Mouse (Mus musculus): Measurements from ENCODE around the gene Cpd.
A peak's percentile ranks its signal among the peaks of the same experiment; 100 is the strongest.

Cpd gene

DNA sequence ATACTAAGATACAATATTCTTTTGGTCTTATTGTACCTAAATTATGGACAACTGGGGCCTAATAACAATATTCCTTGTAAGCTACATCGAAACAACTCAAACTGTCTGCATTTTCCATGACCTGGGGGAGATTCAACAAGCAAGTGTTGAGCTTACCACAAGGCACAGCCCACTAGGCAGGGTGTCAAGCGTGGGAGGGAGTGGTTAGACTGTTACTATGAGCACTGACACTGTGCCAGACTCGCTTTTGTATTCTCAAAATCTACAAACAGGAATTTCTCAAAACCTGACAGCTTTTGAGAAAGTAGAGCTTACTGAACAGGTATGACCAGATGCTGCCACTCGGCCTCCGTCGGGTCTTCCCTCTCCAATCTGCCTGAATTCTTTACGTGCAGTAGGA lies 55.5 kb downstream of the Cpd start:
- DNase-seq (ENCODE audit: low spot score in 2 of 2): no peak

DNA sequence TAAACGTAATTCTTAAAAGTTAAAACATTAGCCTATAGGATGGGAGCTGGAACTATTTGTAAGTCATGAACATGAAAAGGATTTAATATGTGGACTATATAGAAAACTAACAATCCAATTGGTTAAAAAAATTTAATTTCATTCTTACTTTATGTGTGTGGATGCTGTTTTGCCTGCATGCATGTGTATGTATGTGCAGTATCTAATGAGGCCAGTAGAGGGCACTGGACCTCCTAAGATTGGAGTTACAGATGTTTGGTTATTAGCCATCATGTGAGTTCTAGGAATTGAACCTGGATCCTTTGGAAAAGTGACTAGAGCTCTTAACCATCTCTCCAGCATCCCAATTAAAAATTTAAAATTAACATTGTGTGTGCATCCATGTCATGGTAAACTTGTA lies 57.6 kb downstream of the Cpd start:
- DNase-seq (ENCODE audit: low spot score in 2 of 2): peak; percentile 10 to 36

DNA sequence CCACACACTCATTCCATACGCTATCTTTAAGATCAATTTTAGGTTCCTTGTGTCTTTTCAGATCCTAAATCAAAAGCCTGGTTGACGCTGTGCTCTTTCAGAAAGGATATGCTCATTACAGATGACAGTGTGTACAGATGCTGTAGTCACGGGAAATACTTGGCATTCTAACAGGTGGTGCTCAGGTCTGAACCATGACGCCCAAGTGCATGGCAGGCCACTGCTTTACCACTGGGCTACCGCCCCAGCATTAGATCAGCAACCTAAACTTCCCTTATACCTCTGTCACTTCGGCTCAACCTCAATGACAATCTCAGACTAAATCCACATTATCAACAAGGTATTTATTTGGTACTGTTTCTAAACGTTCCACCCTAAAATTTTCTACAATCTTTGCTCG lies 71.3 kb downstream of the Cpd start:
- no peak for DNase-seq (ENCODE audit: low spot score in 2 of 2)

DNA sequence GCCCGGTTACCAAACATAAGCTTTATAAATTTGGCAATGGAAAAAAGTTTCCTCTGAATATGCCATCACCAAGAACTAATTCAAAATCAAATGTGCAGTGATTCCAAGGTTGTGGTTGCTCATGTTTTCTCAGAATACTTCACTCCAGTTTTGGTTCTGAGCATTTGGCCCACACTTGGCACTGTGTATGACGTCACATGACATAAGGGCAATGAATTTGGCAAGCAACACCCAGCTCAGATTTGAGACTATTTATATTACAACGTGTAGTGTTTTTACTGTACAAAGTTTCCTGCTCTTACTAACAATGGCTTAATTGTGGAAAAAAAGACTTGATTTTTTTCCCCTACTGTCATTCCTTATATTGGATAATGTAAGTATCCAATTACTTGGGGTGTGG lies 73.0 kb downstream of the Cpd start:
- DNase-seq (ENCODE audit: low spot score in 2 of 2): no peak

DNA sequence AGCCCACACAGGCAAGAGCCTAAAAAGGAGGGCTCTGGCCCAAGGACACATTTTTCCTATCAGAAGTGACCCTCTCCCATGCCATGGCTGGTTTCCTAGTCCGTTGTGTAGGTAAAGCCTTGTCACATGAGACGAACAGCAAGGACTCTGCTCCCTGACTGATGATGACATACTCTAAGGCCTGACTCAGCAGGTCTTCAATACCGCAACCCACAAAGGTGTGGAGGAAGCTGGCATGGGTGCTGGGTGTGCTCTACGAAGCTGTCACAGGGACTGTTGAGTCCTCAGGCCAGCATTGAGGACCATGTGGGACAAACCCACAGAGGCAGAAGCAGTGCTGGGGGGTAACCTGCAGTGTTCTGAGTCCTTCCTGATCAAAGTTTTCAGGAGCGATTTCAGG lies 76.3 kb downstream of the Cpd start:
- no peak for DNase-seq (ENCODE audit: low spot score in 2 of 2)

DNA sequence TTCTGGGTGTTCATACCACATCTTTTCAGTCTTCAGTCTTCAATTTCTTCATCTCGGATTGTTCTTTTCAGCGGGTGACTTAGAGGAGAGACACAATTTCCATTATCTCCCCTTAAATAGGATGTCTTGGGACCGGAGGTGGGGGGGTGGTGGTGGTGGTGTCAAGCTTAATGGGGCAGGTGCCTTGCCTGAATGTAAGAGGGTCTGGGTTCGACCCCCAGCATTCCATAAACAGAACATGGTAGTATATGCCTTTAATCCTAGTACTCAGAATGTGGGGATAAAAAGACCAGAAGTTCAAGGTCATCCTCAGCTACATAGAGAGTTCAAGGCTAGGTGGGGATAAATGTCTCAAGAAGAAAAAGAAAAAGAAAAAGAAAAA lies 83.1 kb downstream of the Cpd start:
- DNase-seq (ENCODE audit: low spot score in 2 of 2): no peak

DNA sequence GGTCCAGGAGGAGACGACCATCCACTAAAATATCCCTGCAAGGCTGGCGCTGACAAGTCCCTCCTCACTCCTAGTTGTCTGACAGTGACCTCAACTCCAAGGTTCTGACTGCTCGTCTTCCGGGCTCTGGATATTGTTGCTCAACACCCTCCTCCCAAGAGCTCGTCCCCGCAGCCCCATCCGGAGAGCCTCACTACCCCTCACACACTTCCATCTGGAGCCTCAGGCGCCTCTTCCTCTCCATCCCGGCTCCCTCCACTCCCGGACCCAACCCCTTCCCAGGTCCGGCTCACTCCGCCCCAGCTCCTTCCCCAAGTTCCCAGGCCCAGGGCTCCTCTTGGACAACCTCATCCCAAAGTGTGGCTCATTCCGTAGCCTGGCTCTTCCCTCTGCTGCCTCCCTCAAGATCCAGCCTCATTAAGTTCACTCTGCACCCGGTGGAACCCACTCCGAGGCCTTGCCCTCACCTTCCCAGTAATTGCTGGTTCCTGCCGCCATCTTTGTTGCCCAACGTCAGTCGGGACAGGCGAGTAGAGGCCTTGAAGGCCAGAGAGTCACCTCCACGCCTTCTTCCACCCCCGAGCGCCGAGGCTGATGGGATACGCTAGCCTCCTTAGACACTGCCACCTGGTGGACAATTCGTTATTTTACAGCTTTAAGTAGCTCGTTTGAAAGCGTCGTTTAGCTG lies 83.6 kb downstream of the Cpd start, which contains the start of gene Gosr1:
Gene Gosr1 (minus strand): TSS at position 527 of the 688 bp plus-strand sequence.
- DNase-seq (ENCODE audit: low spot score in 2 of 2): peak; percentile 92 to 93

DNA sequence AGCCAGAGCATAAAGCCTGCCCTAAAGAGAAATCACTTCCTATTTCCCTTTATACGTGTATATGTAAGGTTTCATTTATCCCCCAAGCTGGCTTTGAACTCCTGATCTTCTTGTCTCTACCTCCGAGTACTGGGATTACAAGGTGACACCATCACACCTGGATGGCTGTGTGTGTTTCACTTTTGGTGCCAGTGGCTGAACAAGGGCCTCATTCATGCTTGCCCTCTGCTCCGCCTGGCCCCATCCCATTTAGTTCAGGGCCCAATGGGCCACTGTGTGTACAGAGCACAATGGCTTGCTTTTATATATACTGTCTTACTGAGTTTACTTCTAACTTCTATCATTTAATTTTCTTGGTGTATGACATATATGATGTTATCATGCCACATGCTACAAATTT lies 94.5 kb downstream of the Cpd start:
- no peak for DNase-seq (ENCODE audit: low spot score in 2 of 2)

DNA sequence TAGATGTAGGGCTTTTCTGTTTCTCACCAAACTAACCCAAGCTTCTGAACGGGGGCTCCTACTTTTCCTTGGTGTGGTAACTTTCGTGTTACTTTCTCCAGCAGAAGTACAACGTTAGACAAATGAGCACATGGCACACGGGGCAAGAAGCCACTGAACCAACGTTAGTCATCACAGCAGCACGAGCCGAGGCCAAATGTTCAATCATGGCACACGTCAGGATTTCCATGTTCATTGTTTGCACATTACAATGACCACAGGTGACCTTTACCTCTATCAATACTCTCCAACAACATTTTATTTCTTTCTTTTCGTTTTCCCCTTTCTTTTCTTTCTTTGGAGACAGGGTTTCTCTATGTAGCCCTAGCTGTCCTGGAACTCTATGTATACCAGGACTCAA lies 98.0 kb downstream of the Cpd start:
- DNase-seq (ENCODE audit: low spot score in 2 of 2): no peak

DNA sequence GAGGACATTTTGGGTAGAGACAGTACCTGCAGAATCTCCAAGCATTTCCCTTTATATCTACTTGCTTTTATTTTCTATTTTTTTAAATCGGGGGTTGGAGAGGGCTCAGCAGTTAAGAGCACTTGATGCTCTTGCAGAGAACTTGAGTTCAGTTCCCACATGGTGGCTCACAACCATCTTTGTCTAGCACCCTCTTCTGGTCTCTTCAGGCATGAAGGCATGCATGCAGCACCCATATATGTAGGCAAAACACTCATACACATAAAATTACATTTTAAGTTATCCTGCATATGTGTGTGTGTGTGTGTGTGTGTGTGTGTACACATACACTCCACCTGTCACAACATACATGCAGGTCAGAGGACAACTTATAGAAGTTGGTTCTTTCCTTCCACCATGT lies 100.9 kb downstream of the Cpd start:
- no peak for DNase-seq (ENCODE audit: low spot score in 2 of 2)

DNA sequence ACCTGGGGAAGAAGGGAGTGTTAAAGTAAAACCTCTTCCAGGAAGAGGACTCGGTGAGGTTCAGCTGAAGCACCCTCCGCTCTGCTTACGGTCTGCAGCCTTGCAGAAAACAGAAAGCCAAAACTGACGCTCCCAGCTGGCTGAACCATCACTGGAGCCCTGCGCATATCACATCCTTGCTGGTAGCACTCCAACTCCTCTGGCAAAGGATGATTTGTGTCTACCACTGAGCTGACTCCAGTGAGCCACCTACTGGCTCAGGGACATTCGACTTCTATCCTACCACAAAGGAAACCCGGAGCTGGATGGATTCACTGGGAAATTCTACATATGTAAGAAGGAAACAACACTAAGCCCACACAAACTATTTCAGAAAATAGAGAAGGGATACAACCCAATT lies 102.3 kb downstream of the Cpd start:
- DNase-seq (ENCODE audit: low spot score in 2 of 2): no peak

DNA sequence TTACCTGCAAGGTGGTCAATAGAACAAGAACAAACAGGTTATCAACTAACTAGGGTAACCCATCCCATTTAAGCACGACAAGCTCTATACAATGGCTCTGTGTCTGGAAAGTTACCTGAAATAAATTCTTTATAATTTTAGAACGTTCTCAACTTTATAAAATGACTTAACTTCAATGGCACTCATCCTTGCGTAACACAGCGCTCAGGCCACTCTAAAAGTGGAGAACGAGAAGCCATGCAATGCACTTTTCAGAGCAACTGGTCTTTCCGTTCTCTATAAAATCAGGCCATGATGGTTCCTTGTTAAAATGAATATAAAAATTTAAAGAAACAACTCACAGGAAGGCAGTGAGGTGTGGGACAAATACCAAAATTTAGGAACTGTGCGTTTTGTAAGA lies 104.3 kb downstream of the Cpd start:
- DNase-seq (ENCODE audit: low spot score in 2 of 2): no peak

DNA sequence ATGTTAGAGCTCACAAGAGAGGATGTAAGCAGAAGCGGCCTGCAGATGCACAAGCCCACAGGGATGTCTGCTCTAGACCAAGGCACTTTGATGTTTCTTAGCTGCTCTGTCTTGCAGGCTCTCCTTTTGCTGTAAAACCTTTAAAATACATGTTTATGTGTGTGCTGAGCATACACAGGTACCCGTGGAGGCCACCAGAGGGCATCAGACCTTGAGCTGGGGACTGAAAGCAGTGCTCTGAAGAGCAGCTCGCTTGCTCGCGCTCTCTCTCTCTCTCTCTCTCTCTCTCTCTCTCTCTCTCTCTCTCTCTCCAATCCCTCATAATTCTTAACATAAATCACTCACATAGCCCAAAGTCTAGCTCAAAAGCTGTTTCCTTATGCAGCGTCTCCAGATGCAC lies 107.7 kb downstream of the Cpd start:
- peak in 1 of 2 experiments; percentile 18 for DNase-seq (ENCODE audit: low spot score in 2 of 2)

DNA sequence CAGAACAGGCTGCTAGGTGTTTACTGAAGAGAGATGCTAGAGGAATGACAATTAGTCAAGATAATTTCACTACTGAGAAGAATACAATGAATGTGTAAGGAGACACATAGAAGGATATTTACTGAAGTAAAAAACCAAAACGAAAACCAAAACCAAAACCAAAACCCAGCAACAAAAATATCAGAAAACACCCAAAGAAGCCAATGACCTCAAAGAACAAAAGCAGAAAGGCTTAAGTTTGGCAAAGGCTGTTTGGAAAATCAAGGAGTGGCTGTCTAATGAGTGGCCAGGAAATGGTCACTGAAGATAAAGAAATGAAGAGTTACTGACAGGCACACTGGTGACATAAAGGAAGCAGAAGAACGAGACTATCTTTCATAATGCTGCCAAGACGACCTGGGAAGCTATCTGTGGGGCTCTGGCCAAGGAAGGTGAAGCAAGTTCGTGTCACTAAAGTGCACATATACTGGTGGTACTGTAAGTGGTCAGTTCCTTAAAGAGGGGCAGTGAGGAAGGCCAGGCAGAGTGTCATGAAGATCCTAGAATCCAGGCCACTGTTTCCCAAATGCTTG lies 111.0 kb downstream of the Cpd start:
- DNase-seq (ENCODE audit: low spot score in 2 of 2): peak in 1 of 2 experiments; percentile 32

DNA sequence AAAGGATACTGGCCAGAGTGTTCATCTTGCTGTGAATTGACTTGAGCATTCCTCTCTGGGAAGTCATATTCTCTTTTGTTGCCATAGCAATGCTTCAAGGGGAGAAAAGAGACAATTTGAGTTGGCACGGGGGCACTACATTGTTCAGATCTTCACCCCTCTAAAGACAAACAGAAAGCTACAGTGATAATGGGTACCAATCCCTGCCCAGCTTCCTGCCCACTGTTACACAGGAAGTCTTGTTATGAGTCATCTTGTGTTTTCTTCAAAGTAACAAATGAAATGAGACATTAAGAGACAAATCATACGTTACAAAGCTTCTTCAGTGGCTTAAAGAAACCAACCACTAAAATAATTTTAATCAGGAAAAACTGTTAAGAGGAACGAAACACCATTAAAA lies 112.3 kb downstream of the Cpd start:
- DNase-seq (ENCODE audit: low spot score in 2 of 2): peak; percentile 41 to 59

DNA sequence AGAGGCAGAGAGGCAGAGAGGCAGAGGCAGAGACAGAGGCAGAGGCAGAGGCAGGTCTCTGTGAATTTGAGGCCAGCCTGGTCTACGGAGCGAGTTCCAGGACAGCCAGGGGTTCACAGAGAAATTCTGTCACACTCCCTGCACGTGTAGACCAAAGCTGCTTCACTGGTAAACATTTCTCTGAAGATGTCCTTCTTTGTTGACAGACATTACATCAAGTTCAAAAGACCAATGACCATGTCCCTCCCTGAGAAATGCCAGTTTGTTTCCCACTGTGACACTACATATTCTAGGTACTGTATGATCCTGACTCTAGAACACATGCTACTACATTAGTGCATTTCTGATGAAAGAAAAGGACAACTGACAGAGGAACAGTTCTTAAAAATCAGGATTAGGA lies 116.2 kb downstream of the Cpd start:
- DNase-seq (ENCODE audit: low spot score in 2 of 2): no peak
